Mouse (Mus musculus) brain, embryonic 18.5 days (tissue): ENCODE data around the gene Slc13a3.
"Not testable (repeated sequence)": the region's sequence is repeated elsewhere in the genome, so short reads cannot be mapped to it uniquely, and the experiment has no call there.

Source experiments
- DNase-seq: peaks from one replicate; pipeline ENCODE4 v3.0.0-alpha.2; 2012; ENCODE audit warnings: low read depth, low spot score

Gene Slc13a3

GRCm38 (mm10) chr2:165473003-165473402 lies at the start of gene Slc13a3:
Gene Slc13a3, minus strand, starts transcription at chr2:165473230.
- DNase-seq: no peak

DNA sequence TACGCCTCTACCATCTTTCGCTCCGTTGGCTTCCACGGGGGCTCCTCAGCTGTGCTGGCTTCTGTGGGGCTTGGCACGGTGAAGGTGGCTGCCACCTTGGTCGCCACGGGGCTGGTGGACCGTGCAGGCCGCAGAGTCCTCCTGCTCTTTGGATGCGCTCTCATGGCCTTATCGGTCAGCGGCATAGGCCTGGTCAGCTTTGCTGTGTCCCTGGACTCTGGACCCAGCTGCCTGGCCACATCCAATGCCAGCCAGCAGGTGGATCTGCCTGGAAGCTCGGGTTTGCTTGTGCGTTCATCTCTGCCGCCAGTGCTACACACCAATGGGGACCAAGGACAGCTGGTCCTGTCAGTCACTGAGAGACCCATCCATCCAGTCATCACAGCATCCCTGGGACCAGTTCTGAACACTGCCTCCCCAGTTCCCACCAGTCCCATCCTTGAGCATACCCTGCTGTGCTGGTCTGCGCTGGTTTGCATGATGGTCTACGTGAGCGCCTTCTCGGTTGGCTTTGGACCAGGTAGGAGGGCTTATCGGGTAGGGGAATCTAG lies 42.2 kb upstream of the Slc13a3 start:
- DNase-seq: no peak

GRCm38 (mm10) chr2:165512870-165513600 lies 40.0 kb upstream of the Slc13a3 start:
- DNase-seq: no peak

DNA sequence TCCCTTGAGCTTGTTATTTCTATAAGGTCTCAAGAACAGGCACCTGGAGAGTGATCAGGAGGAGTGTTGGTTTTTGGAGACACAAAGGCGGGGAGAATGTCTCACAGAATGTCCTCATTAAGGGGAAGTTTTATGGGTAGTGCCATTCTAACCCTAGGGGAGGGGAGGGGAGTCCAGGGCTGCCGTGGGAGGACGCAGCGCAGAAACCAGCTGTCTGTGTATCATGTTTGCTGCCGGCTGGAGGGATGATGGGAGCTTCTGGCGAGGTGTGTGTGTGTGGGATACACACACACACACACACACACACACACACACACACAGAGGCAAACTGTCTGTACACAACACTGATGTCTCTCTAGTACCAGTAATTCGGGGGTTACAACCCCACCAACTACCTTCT lies 39.4 kb upstream of the Slc13a3 start:
- no peak for DNase-seq

DNA sequence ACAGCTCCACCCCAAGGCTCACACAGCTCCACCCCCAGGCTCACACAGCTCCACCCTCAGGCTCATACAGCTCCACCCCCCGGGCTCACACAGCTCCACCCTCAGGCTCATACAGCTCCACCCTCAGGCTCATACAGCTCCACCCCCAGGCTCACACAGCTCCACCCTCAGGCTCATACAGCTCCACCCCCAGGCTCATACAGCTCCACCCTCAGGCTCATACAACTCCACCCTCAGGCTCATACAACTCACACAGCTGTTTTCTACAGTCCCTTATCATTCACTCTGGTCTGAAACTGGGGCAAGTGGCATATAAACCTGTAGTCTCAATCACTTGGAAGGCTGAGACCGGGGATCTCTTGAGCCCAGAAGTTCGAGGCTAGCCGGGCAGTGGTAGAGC lies 38.5 kb upstream of the Slc13a3 start:
- not testable (repeated sequence) for DNase-seq

- not testable (repeated sequence) for DNase-seq
These were observed 38.0 kb upstream of the Slc13a3 start for GRCm38 (mm10) chr2:165510914-165511458.

- DNase-seq: no peak
These were observed 37.4 kb upstream of the Slc13a3 start for GRCm38 (mm10) chr2:165510466-165510865.

- DNase-seq: no peak
These were observed 36.7 kb upstream of the Slc13a3 start for GRCm38 (mm10) chr2:165509686-165510085.

DNA sequence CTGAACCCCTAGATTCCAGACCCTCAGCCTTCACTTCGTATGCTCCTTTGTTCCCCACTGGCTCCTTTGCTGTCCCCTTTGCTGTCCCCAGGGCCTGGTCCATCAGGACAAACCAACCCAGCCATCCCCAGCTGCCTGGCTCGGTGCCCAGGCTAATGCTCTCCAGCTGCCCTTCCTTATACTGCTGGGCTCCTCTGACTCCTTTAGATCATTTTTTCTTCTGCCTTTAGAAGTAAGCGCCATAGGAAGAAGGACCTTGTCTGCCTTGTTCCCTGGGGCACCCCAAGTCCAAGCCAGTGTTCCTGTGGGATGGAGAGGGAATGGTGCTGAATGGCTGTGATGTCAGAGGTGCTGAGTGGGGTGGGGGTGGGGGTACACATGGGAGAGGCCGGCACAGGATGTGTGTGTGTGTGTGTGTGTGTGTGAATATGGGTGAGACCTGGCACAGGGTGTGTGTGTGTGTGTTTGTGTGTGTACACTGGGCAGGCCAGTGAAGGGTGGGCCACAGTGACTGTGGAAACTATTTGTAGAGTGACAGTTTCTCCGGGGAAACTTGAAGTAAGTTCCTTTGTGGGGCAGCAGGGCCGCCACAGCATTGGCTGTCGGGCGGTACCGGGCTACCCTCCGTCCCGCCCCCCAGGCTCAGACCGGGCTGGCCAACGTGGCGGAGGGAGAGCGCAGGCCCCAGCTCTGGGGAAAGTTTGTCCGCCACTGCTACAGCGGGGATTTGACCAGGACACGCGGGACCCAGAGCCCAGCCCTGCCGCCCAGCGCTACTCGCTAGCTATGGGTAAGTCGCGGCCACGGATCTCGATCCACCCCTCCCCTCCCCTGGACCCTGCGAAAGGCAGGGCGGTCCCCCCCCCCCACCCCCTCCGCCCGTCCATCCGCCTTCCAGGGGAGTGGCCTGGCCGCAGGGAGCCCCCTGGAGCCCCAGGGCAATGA lies 30.5 kb upstream of the Slc13a3 start, which contains the start of gene Slc2a10:
Slc2a10 (plus strand) TSS at position 529 of the 945 bp plus-strand sequence.
- no peak for DNase-seq

DNA sequence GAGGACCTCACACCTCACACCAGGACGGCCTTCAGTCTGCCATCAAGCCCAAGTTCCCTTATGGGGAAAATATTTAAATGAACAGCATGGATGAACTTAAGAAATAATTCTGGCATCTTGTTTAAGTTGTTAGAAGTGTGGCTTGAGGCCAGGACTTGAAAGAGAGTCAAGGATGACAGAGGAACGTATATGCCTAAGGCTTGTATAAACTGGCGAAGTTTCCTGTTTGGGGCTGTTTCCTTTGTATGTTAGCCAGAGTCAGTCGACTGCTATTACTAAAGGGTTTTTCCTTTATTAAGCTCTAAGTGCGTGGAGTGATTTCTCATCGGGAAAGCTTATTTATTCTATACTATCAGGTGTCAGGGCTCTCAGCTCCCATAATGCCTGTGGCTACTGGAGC lies 25.8 kb upstream of the Slc13a3 start:
- DNase-seq: no peak

GRCm38 (mm10) chr2:165497706-165498275 lies 24.8 kb upstream of the Slc13a3 start:
- DNase-seq: no peak

DNA sequence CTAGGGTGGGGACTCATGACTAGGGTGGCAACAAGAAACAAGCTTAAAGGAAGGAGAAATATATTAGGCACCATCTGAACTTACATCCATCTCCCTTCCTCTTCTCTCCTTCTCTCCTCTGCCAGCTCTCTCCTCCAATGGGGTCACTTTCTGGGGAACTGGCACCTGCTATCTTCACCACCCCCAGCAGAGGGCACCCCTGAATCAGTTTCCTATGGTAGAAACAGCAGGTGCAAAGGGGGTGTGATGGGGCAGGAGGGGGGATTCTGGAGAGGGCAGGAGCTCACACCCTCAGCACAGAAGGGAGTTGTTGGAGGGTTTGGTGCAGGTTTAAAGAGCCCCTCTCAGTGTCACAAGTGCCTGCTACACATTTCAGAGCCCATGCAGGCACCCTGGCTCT lies 23.2 kb upstream of the Slc13a3 start:
- DNase-seq: no peak

- no peak for DNase-seq
These were observed 21.5 kb upstream of the Slc13a3 start for GRCm38 (mm10) chr2:165494495-165494894.

- DNase-seq: peak; percentile 55
These were observed 20.7 kb upstream of the Slc13a3 start for GRCm38 (mm10) chr2:165493587-165494210.

- DNase-seq: peak; percentile 62
These were observed 19.9 kb upstream of the Slc13a3 start, which contains the start of gene Trp53rka for GRCm38 (mm10) chr2:165492648-165493553. Gene Trp53rka, minus strand, starts transcription at chr2:165493324.

DNA sequence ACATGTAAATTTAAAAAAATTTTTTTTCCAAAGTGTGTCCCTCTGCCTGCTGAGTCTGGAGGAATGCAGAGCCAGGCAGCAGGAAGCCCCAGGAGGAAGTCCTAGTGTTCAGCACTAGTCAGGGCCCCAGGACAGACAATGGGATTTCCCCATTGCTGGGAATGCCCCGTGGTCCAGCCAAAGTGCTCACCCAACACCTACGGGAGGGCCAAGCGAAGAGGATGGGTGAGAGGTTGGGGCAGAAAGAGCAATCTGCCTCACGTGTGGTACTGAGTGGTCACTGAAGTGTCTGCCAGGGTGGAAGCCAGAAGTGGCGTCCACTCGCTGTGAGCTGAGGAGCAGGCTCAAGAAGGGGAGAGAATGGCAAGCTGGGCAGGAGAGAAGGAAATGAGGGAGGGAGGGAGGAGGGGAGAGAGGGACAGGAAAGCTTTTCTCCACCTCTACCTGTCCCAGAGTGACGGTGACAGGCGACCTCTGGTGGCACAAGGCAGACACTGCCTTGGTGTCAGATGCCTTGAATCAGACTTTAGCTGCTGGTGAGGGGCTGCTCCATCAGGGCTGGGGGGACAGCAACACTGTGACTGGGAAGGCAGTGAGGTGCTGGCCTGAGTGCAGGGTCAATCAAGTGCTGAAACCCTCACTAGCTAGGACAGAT lies 14.0 kb upstream of the Slc13a3 start:
- DNase-seq: no peak

DNA sequence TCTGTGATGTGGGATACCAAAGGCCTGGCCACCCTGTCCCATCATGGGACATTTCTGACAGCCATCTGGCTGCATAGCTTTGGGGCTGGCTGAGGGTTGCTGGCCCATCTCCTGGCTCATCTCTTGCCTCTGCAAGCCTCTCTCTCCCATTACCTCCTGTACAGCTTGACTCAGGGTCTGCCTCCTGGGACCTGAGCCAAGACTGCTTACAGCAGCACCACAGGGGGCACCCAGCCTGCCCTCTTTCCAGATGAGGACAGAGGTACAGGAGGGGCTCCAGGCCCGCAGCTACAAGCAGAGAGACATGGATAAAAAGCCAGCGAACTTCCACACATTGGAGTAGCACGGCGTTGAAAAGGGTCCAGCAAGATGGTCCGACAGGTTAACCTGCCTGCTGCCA lies 13.4 kb upstream of the Slc13a3 start:
- no peak for DNase-seq

GRCm38 (mm10) chr2:165485826-165486225 lies 12.8 kb upstream of the Slc13a3 start:
- no peak for DNase-seq

- no peak for DNase-seq
These were observed 11.1 kb upstream of the Slc13a3 start for GRCm38 (mm10) chr2:165484152-165484551.
